Mouse (Mus musculus): ENCODE data around the gene Lyzl6.

The Lyzl6 gene

GRCm38 (mm10) chr11:103648656-103649055, 10.0 kb upstream of the Lyzl6 start:
- in situ Hi-C loops (cut with MboI; ENCODE audit: unreplicated experiment in 2 of 2), result loop anchor here (10.0 to 25.0 kb wide), 2 partner anchors 266 to 539 kb away; partner anchors contain the start of gene Sppl2c (in 1 of the 2)

GRCm38 (mm10) chr11:103647921-103648620, 9.4 kb upstream of the Lyzl6 start:
- in situ Hi-C loops (cut with MboI; ENCODE audit: unreplicated experiment in 2 of 2), result loop anchor here (10.0 to 25.0 kb wide), 2 partner anchors 267 to 539 kb away; partner anchors contain the start of gene Sppl2c (in 1 of the 2)

GRCm38 (mm10) chr11:103646301-103646700, 7.6 kb upstream of the Lyzl6 start:
- in situ Hi-C loops (cut with MboI; ENCODE audit: unreplicated experiment in 2 of 2), result loop anchor here (10.0 to 25.0 kb wide), 2 partner anchors 268 to 541 kb away; partner anchors contain the start of gene Sppl2c (in 1 of the 2)

GRCm38 (mm10) chr11:103645731-103646130, 7.0 kb upstream of the Lyzl6 start:
- in situ Hi-C loops (cut with MboI; ENCODE audit: unreplicated experiment in 2 of 2), result loop anchor here (10.0 to 25.0 kb wide), 2 partner anchors 269 to 542 kb away; partner anchors contain the start of gene Sppl2c (in 1 of the 2)

- in situ Hi-C loops (cut with MboI; ENCODE audit: unreplicated experiment in 2 of 2), result loop anchor here (5.0 to 25.0 kb wide), 3 partner anchors 119 to 544 kb away; partner anchors contain the start of gene Sppl2c (in 1 of the 2)
Measured at GRCm38 (mm10) chr11:103643211-103643610, 4.5 kb upstream of the Lyzl6 start.

GRCm38 (mm10) chr11:103639407-103639946, 787 bp upstream of the Lyzl6 start:
- in situ Hi-C loops (cut with MboI; ENCODE audit: unreplicated experiment in 2 of 2), result loop anchor here in 1 of 2 experiments (25.0 kb wide), 1 partner anchor 548 kb away; the partner anchor contains the start of gene Sppl2c

GRCm38 (mm10) chr11:103636261-103636660, 2.4 kb downstream of the Lyzl6 start:
- in situ Hi-C loops (cut with MboI; ENCODE audit: unreplicated experiment in 2 of 2), result loop anchor here in 1 of 2 experiments (25.0 kb wide), 1 partner anchor 551 kb away; the partner anchor contains the start of gene Sppl2c

GRCm38 (mm10) chr11:103635481-103635880, 3.2 kb downstream of the Lyzl6 start:
- in situ Hi-C loops (cut with MboI; ENCODE audit: unreplicated experiment in 2 of 2), result loop anchor here in 1 of 2 experiments (25.0 kb wide), 1 partner anchor 552 kb away; the partner anchor contains the start of gene Sppl2c

GRCm38 (mm10) chr11:103634806-103635205, 3.9 kb downstream of the Lyzl6 start:
- in situ Hi-C loops (cut with MboI; ENCODE audit: unreplicated experiment in 2 of 2), result loop anchor here in 1 of 2 experiments (5.0 to 25.0 kb wide), 2 partner anchors 277 to 552 kb away; partner anchors contain the start of gene Sppl2c

- in situ Hi-C loops (cut with MboI; ENCODE audit: unreplicated experiment in 2 of 2), result loop anchor here in 1 of 2 experiments (25.0 kb wide), 1 partner anchor 560 kb away; the partner anchor contains the start of gene Sppl2c
Measured at GRCm38 (mm10) chr11:103627453-103627852, 11.2 kb downstream of the Lyzl6 start.

GRCm38 (mm10) chr11:103621040-103621439, 17.6 kb downstream of the Lyzl6 start, which contains the start of gene Gm884:
TSS of gene Gm884 (minus strand) at chr11:103621140.
- in situ Hi-C loops (cut with MboI; ENCODE audit: unreplicated experiment in 2 of 2), result no loop called here

GRCm38 (mm10) chr11:103610772-103611171, 27.9 kb downstream of the Lyzl6 start:
- in situ Hi-C loops (cut with MboI; ENCODE audit: unreplicated experiment in 2 of 2), result no loop called here

GRCm38 (mm10) chr11:103606611-103607010, 32.1 kb downstream of the Lyzl6 start:
- in situ Hi-C loops (cut with MboI; ENCODE audit: unreplicated experiment in 2 of 2), result no loop called here

Data from v-Abl transformed pro-B cells (cell line).